Mouse (Mus musculus) thymus, postnatal 4 days (tissue): ENCODE measurements at regions not wholly inside any gene's neighbourhood (a gene's known extent, or its start where the extent isn't known, plus 50 kb on each side); places are given as distances from the start of the nearest gene placed in this dataset.

Experiments used
- DNase-seq: peaks from one replicate; pipeline ENCODE4 v3.0.0; 2021

DNA sequence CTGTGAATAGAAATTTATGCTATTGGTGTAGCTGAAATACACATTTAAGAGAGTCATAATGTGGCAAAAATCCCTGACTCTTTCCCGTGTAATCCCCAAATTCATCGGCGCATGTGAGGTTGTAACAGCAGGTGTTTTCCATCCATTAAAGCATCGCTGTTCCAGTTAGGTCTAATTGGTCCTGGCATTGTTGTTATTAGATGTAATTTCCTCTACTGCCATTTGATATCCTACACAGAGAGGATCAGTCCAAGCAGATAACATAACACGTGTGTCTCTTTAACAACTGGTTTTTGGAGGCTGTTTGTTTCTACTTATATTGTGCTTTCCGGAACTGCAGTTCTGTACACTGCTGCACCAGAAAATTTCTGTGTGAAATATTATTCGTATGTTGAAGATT is 101.8 kb downstream of the Vgll3 start:
- DNase-seq: no peak

DNA sequence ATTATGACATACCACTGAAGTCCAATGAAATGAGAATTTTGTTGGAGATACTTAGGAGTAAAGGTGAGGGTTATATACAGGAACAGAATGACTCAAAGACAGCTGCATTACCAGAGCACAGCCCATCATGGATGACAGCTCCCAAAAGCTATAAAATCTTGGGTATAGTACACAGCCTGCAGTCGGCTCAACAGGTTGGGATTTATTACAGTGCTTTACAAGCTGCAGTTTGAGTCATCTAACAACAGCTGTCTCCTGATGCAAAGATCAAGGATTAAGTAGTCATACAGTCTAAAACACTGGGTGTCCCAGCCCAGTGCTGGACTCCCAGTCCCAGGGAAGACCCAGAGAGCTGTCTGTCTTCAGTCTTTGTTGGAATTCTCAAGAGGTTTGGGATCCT is 110.9 kb downstream of the Vgll3 start:
- DNase-seq: no peak

DNA sequence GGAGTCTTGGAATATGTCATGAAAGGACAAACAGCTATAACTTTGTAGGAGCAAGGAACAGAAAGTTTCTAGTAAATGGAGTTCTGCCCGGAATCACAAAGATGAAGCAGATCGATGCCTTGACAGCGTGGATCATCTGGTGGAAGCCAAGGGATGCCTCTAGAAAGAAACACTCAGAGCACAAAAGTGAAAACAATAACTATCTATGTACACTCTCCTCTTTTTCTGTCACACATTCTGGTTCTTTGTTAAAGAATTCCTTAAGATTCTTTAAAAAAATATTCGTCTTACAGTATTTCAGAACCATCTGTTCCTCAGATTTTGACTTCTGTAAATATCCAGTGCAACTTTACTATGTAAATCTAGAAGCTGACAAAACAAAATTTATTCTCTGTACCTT is 148.8 kb downstream of the Vgll3 start:
- no peak for DNase-seq

DNA sequence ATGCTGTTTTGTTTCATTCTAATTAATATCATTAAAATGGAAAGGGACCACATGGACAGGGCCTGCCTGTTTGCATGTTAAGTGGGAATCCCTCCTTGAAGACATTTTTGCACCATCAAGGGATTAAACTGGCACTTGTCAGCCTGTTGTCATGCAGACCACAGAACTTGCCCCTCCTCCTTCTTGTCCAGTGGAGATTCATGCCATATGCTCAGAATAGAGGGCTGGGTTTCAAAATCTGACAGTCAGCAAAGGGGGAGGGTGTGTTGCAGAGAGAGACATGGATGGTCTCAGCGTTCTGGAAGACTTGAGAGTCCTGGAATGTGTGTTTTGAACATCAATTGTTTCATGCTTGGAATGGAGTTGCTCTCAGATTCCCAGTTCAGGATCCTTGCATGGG is 149.2 kb downstream of the Vgll3 start:
- no peak for DNase-seq

DNA sequence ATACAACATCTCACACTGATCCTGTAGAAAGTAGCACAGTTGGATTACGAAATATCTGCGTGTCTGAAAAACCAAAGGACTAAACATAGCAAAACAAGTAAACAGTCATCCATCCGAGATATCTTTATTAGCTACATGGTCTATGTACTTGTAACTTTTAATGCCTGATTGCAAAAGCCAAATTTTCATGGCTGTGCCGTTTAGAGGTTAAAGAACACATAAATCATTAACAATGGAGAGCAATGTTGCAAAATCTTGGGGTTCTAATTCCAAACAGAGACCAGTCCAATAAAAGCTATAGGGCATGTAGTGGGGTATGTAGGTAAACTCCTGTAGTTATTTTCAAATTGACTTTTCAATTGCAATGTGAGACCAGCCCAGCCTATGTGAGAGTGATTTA is 162.0 kb downstream of the Vgll3 start:
- DNase-seq: no peak

DNA sequence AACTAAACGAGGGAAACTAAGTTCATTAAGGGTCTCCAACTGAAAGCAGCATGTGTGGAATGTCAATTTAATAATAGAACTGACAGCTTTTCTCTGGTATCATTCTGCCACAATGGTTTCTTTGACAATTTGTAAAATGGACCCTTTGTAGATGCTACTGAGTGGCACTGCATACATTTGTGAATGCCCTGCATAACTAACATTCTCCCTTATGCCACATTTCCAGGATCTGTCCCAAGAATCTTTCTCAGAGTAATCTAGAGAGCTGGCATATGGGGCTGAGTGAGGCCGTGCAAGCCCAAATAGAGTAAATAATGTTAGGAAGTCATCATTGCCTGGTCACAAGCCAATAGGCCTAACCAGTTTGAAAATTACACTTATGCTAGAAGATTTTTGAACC is 172.1 kb downstream of the Vgll3 start:
- DNase-seq: no peak

DNA sequence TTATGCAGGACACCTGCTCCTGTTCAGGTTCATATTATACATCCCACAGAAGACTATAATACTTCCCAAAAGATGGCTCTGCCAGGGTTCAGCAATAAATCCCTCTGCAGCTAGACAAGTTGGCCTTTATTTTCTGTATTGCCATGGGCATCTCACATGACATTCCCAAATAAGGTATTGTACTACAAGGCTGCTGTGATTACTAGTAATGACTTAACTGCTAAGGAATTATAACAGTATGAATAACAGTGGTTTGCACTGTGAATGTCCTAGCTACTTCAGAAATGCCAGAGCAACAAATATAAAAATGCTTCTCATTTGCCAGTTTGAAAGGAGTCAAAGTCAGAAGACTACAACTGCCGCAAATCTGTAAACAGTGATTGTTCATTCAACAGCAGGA is 184.3 kb downstream of the Vgll3 start:
- DNase-seq: no peak

DNA sequence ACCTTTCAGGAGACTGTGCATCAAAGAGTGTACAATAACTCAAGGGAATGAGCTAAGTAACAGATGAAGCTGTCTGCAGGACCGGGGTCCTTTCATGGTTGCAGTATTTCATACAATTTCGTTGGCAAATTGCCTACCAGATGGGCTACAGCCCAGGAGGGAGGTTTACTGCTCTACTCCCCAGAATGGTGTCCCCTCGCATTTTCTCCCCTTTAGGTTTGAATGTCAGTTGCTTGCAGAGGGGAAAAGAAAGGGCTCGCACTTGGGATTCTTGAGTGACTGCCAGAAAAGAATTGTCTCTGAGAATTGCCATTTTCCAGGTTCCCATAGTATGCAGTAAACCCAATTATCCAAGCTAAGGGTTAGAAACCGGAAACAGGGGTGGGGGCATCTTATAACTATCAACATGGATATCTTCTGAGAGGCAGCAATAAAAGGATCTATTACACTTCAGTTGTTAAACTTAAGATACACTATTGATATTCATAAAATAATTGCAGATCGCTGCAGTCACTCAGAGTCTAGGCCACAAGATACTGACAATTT is 185.7 kb downstream of the Vgll3 start:
- DNase-seq: no peak

DNA sequence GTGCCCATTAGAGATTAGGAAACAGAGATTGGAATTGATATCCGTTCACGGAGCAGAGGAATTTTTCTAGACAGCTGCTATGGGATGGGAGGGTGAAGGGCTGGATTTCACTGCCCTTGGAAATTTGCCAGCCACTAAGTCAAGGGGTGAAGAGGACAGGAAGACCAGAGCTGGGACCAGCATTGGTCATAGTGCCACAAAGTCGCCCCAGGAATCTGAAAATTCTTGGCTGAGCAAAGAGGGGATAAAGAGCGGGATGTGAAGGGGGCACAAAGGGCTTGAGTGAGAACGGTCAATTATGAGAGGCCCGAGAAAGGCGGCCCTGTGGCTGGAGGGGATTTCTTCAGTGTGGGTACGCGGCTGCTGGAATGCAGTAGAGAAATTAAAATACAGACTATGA is 189.6 kb downstream of the Vgll3 start:
- DNase-seq: no peak

DNA sequence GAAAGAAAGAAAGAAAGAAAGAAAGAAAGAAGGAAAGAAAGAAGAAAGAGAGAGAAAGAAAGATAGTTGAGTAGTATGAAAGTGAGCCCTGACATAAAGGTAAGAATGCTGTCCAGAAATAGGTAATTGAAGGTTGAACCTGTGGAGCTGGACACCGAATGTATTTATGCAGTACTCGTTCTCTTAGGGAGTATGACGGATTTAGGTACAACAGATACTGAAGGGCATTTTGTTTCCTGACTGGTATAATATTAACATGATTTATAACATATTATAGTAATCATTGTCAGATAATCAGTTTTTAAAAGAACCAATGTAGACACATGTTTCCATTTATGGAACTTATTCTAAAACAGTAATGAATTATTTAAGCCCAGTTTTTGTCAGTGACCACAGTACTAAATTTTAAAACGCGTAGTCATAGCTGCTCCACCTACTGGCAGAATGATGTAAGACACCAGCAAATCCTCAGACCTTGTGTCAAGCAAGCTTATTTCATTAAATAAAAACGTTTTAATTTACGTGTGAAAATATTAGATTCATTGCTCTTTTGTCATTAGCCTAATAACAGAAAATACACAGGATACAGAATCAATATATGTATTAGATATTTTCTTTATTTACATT is 191.0 kb downstream of the Vgll3 start:
- peak; percentile 16 for DNase-seq

DNA sequence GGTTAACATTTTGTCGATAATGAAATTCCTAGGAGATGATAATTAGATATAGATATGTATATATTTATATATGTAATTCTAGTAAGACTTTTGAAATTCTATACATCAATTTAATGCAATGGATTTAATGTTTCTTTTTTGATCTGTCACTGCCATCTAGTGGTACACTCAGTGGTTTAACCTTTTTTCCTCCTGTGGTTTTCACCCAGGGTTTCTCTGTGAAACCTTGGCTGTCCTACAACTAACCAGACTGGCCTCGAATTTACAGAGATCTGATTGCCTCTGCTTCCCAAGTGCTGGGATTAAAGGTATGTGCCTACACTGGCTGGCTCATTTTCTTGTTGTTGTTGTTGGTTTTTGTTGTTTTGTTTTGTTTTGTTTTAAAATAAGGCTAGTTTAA is 198.6 kb downstream of the Vgll3 start:
- DNase-seq: no peak

DNA sequence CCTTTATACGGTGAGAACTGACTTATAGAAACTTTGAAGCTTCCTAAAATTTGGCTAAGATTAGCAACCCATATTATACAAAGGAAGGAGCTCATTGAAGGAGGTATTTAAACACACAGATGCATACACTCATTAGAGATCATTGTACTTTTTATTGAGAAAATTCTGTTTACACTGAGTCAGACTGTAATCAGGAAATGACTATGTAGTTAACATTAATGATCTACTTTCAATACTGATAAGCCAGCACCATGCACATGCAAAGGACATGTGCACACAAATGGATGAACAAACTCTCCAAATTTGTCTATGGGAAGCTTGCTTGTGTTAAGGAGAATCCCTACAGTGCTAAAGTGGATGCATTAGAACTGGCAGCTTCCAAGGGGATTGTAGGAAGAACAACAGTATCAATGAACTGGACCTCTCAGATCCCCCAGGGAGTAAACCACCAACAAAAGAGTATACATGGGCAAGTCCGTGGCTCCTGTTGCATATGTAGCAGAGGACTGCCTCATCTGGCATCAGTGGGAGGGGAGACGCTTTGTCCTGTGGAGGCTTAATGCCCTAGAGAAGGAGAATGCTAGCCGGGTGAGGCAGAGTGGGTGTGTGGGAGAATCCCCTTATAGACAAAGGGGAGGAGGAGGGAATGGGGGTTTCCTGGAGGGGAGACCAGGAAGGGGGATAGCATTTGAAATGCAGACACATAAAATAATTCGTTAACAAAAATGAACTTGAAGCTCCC is 200.0 kb downstream of the Vgll3 start:
- no peak for DNase-seq

DNA sequence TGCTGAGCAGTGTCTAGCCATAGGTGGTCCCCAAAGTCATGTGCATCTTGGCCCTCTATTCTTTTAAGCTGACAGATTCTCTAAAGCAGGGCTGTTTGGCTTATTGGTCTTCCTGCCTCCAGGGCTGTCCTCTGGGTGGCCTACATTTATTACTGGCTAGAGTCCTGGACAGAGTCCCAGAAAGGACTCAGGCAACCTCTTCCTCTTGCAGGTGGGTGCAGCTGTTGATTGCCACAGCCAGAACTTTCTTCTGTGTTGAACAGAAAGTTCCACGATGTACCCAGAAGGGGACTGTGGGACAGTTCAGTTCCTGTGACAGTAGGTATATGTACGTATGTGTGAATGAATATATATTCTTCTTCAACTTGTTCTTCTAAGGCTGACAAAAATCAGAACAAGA is 202.0 kb downstream of the Vgll3 start:
- no peak for DNase-seq

DNA sequence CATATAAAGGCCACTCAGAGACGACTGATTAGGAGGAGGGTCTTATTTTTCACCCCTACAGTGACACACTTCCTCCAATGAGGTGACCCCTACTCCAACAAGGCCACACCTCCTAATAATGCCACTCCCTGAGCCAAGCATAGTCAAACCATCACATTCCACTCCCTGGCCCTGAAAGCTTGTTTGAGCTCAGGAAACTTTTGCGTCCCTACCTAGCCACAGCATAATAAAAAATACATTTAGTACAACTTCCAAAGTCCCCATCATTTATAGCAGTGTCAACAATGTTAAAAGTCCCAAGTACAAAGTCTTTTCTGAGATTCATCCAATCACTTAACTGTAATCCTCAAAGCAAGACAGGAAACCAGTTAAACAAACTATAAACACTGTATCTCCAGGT is 208.3 kb downstream of the Vgll3 start:
- DNase-seq: no peak
